Mouse (Mus musculus): Measurements from ENCODE around the gene Vmn2r83.

Vmn2r83 gene

GRCm38 (mm10) chr10:79537781-79538180 is 69.2 kb downstream of the Vmn2r83 start:
- DNase-seq (ENCODE audit: low spot score), result no peak

DNA sequence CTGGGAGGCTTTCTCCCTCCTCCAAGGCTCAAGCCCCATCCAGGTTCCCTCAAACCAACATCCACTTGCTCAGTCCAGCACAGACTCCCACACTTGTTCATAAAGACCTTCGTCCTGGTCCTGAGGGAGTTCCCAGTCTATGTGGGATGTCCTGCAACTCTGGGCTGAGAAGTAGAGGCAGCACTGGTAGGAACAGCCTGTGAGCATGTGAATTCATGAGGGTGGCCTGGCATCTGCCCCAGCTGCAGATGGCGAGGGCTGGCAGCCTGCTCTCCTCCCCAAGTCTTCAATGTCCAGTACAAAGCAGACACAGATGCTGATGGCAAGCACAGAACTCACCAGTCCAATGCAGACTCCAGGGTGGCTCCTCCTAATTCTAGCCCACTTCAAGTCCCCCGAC is 69.8 kb downstream of the Vmn2r83 start:
- no peak for DNase-seq (ENCODE audit: low spot score)

DNA sequence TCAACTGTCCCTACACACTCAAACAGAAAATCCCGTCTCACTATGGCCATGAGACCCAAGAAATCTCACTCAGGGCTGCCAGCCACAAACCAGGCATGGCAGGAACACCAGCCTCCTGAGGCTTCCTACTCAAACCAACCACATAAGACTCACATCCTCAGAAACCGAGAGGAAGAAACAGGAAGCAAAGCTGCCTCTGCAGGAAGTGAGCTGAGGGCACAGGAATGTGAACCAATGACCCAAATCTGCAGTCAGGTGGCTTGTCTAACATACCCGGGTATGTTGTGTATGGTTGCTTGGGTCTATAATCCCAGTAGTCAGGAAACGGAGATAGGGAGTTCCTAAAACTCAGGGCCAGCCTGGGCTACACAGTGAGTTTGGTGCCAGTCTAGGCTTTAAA is 70.3 kb downstream of the Vmn2r83 start:
- no peak for DNase-seq (ENCODE audit: low spot score)

DNA sequence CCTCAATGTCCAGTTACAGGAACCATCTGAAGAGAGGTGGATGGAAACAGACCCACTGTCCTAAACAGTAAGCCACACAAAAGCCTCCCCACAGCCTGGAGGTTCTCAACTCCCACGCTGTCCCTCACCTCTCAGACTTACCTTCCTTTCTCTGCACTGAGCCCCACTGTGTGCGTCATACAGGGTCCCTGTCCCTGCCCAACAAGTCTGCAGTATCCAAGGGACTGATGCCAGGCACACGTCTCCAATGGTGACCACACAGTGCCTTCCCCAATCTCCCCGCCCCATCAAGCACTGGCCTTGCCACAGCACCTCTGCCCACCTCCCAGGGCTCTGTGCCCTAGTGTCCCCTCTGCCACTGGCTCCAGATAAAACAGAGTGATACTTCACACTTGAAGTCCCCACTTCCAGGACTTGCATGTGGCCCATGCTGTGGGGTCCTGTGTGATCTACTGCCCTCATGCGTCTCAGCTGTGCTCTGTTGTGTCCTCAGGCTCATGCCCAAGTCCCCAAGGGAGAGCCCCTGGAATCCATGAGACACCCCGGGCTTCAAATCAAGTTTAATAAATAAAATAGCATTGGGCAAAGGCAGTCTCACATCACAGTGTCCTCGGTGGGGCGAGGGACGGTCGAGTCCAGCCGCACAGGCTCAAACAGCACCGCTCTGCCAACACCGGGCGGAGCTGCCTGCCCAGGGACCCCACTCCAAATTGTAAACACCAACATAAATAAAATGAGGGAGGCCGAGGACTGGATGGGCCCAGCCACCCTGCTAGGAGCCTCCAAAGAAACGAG is 71.4 kb downstream of the Vmn2r83 start:
- no peak for DNase-seq (ENCODE audit: low spot score)

DNA sequence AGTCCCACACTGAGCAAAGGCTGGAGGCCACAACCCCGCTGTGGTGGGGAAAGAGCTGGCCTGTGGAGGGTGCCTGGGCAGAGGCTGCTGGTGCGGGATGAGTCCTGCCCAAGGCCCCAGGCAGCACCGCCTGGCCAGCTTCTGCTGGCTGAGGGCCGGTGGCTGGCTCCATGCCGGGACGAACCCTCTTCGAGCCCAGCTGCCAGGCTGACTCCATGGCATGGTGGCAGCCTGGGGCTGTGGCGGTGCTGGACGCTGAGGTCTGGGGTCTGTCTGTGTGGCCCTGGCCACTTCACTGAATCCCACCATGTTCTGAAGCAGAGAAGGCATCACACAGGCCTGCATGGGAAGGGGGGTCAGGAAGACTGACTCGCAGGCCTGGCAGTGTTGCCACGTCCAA is 72.2 kb downstream of the Vmn2r83 start:
- DNase-seq (ENCODE audit: low spot score), result no peak

GRCm38 (mm10) chr10:79541522-79541921 is 73.0 kb downstream of the Vmn2r83 start:
- no peak for DNase-seq (ENCODE audit: low spot score)

DNA sequence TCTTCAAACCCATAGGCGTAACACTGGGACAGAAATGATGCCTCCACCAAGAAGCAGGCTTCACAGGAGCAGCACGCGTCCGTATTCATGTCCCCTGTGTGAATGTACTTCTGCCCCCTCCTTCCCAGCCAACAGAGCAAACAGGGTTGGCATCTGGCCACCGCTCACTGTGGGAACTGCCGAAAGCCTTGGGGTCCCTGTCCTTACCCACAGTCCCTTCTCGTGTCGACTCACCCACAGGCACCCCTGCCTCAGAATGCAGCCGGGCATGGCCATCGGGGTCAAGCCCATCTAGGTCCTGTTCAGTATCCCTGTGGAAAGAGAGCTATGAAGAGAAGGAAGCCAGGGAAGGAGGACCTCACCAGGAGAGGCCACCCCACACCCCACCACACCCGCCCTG is 73.6 kb downstream of the Vmn2r83 start:
- no peak for DNase-seq (ENCODE audit: low spot score)

All from c-Kit-positive CD71-positive TER-119-positive erythroid progenitor cells, embryonic 14.5 days (primary cell).